Mouse (Mus musculus): Measurements from ENCODE around the gene Rnf225.

DNA sequence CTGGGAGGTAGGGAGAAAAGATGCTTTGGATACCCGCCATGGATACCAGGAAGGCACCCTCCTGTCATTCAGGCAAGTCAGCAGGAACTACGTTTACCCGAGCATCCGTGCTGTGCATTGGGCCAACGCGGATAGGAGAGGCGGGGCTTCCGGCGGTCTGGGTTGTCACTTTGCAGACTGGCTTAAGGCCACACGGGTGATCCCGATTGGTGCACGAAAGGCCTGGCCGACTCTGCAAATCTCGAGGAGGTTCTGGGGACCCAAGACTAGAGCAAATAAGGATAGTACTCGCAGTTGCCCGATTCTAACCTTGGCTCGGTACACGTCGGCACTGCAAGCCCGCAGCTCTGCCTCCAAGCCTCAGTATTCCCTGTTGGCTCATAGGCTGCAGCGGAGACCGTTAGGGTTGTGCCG is 38.5 kb downstream of the Rnf225 start, which contains the start of gene Zfp324:
- TF ChIP-seq ETS1 (IDR thresholded peaks at IDR 0.05; ENCODE audit: low read depth, low read length), result no peak
- TF ChIP-seq SIN3A (IDR thresholded peaks at IDR 0.05; ENCODE audit: low read length), result peak; percentile 69
